Mouse (Mus musculus) ES-E14 (cell line): Measurements from ENCODE around the gene Hmcn1. TPM values are rescaled to one million over a fixed set of nuclear protein-coding genes. Genes with fewer than 3 reads are reported as not detected.

Source experiments
- DNase-seq: peaks from one replicate; pipeline ENCODE4 v3.0.0-alpha.2; 2013; ENCODE audit warnings: low read depth, low spot score
- H3K27ac ChIP-seq: 2 replicates; pipeline ENCODE4 v1.5.1; 2012; ENCODE audit warnings: low read depth, mild to moderate bottlenecking, low read length, moderate library complexity, mixed read lengths; ENCODE audit not compliant: poor library complexity, insufficient read depth, severe bottlenecking
- H3K36me3 ChIP-seq: 2 replicates; pipeline ENCODE4 v1.6.1; 2012; ENCODE audit warnings: mild to moderate bottlenecking, low read length, moderate library complexity, mixed read lengths; ENCODE audit not compliant: control insufficient read depth, poor library complexity, insufficient read depth, severe bottlenecking
- H3K4me1 ChIP-seq, 2 experiments: fragments of 150-350 bp in 1 of 2; sonication (generic) in 1 of 2; 2 replicates each; pipeline ENCODE4 v1.6.1; 2012; ENCODE audit warnings: low read length in 2 of 2, mild to moderate bottlenecking in 1 of 2, mixed read lengths in 1 of 2; ENCODE audit not compliant: control insufficient read depth in 2 of 2, insufficient read depth in 2 of 2, poor library complexity in 1 of 2
- H3K4me3 ChIP-seq, 2 experiments: fragments of 150-350 bp in 1 of 2; sonication (generic) in 1 of 2; 2 replicates each; pipeline ENCODE4 v1.5.1; 2012; ENCODE audit warnings: low read length in 2 of 2, low read depth in 1 of 2, mild to moderate bottlenecking in 1 of 2, mixed read lengths in 1 of 2; ENCODE audit not compliant: insufficient read depth in 1 of 2, poor library complexity in 1 of 2, severe bottlenecking in 1 of 2
- H3K9ac ChIP-seq: 2 replicates; pipeline ENCODE4 v1.6.1; 2012; ENCODE audit warnings: low read depth, mild to moderate bottlenecking, low read length, mixed read lengths; ENCODE audit not compliant: poor library complexity, insufficient read depth, severe bottlenecking
- H3K9me3 ChIP-seq: fragments of 150-350 bp; sonication (generic); 2 replicates; pipeline ENCODE4 v1.6.1; 2012; ENCODE audit warnings: low read depth, mild to moderate bottlenecking, low read length; ENCODE audit not compliant: control insufficient read depth, insufficient read depth
- CHD2 ChIP-seq: IDR thresholded peaks from 2 replicates; pipeline ENCODE4 v1.6.1; 2014; ENCODE audit warnings: mild to moderate bottlenecking, low read depth, low read length, inconsistent platforms
- HCFC1 ChIP-seq: IDR thresholded peaks from 2 replicates; pipeline ENCODE4 v1.6.1; 2012; ENCODE audit warnings: low read length, inconsistent platforms, borderline replicate concordance; ENCODE audit not compliant: insufficient read depth
- MAFK ChIP-seq: IDR thresholded peaks from 2 replicates; pipeline ENCODE4 v1.6.1; 2014; ENCODE audit warnings: mild to moderate bottlenecking, low read depth, low read length, inconsistent platforms; ENCODE audit not compliant: insufficient read depth
- ZC3H11A ChIP-seq: IDR thresholded peaks from 2 replicates; pipeline ENCODE4 v1.6.1; 2012; ENCODE audit warnings: low read depth, mild to moderate bottlenecking, inconsistent platforms, low read length, borderline replicate concordance
- ZNF384 ChIP-seq: IDR thresholded peaks from 2 replicates; pipeline ENCODE4 v1.6.1; 2012; ENCODE audit warnings: low read depth, low read length, inconsistent platforms
- in situ Hi-C, 2 experiments: fragments of 600-800 bp; cut with MboI; formaldehyde crosslinking; loops; one replicate each; pipeline ENCODE4 v1.15.1; 2025; ENCODE audit warnings: low sequenced_read_pairs in 2 of 2, inconsistent platforms in 1 of 2; ENCODE audit not compliant: unreplicated experiment in 2 of 2
- total RNA-seq: library from RNA; depleted of rRNA; stranded (reverse); fragments of 300-350 nt; gene quantifications from 2 replicates; pipeline ENCODE4 v1.2.3, GENCODE M21; 2012

Gene Hmcn1
- total RNA-seq, 1 experiment: 1.5 TPM

GRCm38 (mm10) chr1:150874025-150874424 lies 119.2 kb downstream of the Hmcn1 start:
- TF ChIP-seq ZNF384: no peak
- no peak for TF ChIP-seq MAFK
- TF ChIP-seq HCFC1: no peak
- TF ChIP-seq ZC3H11A: no peak
- TF ChIP-seq CHD2: no peak
- Histone ChIP-seq H3K4me3 (no peak overlapping the region), H3K36me3 (no peaks in the 10 kb centered on the region), H3K27ac (no peak overlapping the region), H3K9ac (no peak overlapping the region), H3K4me1 (no peaks in the 10 kb centered on the region), H3K9me3 (no peaks in the 10 kb centered on the region)
- no peak for DNase-seq
- in situ Hi-C loops: no loop called here

GRCm38 (mm10) chr1:150873231-150873630 lies 120.0 kb downstream of the Hmcn1 start:
- TF ChIP-seq ZNF384 (no peak), CHD2 (no peak), ZC3H11A (no peak), HCFC1 (no peak), MAFK (no peak)
- no peak overlapping the region for H3K27ac ChIP-seq
- no peak overlapping the region for H3K9ac ChIP-seq
- H3K4me1 ChIP-seq: no peaks in the 10 kb centered on the region
- in situ Hi-C loops: no loop called here
- no peaks in the 10 kb centered on the region for H3K36me3 ChIP-seq
- H3K9me3 ChIP-seq: no peaks in the 10 kb centered on the region
- no peak overlapping the region for H3K4me3 ChIP-seq
- DNase-seq: no peak

- TF ChIP-seq CHD2 (no peak), ZNF384 (no peak), MAFK (no peak), ZC3H11A (no peak), HCFC1 (no peak)
- Histone ChIP-seq H3K36me3 (no peaks in the 10 kb centered on the region), H3K9ac (no peak overlapping the region), H3K9me3 (no peaks in the 10 kb centered on the region), H3K4me1 (no peaks in the 10 kb centered on the region), H3K27ac (no peak overlapping the region), H3K4me3 (no peak overlapping the region)
- no peak for DNase-seq
- in situ Hi-C loops: no loop called here
Measured at GRCm38 (mm10) chr1:150872105-150872504, 121.1 kb downstream of the Hmcn1 start.

- in situ Hi-C loops: no loop called here
- Histone ChIP-seq H3K4me3 (no peak overlapping the region), H3K27ac (no peak overlapping the region), H3K9me3 (no peaks in the 10 kb centered on the region), H3K4me1 (no peaks in the 10 kb centered on the region), H3K36me3 (no peaks in the 10 kb centered on the region), H3K9ac (no peak overlapping the region)
- no peak for TF ChIP-seq MAFK
- TF ChIP-seq CHD2: no peak
- no peak for TF ChIP-seq ZNF384
- no peak for TF ChIP-seq ZC3H11A
- TF ChIP-seq HCFC1: no peak
- DNase-seq: no peak
Measured at GRCm38 (mm10) chr1:150869189-150869588, 124.0 kb downstream of the Hmcn1 start.

- no peak for TF ChIP-seq ZNF384
- TF ChIP-seq CHD2: no peak
- TF ChIP-seq MAFK: no peak
- no peak for TF ChIP-seq HCFC1
- Histone ChIP-seq H3K4me1 (no peaks in the 10 kb centered on the region), H3K9me3 (no peaks in the 10 kb centered on the region), H3K36me3 (no peaks in the 10 kb centered on the region), H3K27ac (no peak overlapping the region), H3K4me3 (no peak overlapping the region), H3K9ac (no peak overlapping the region)
- in situ Hi-C loops: no loop called here
- DNase-seq: no peak
Measured at GRCm38 (mm10) chr1:150866615-150867014, 126.6 kb downstream of the Hmcn1 start.
